Mouse (Mus musculus): Measurements from ENCODE around the gene Akap2.

GRCm38 (mm10) chr4:57934181-57934580 lies 216.7 kb downstream of the Akap2 start:
- TF ChIP-seq CTCF (IDR thresholded peaks at IDR 0.05; ENCODE audit: insufficient read depth, low read depth, low read length), result no peak
- TF ChIP-seq POLR2A (IDR thresholded peaks at IDR 0.05; ENCODE audit: insufficient read depth, low read depth, low read length), result no peak
